Mouse (Mus musculus) ES-Bruce4 (cell line): ENCODE measurements around the gene Tctex1d4.

Experiments
- EP300 ChIP-seq: IDR thresholded peaks from 2 replicates; pipeline ENCODE4 v1.6.1; 2011; ENCODE audit warnings: low read depth, low read length; ENCODE audit not compliant: insufficient read depth
- POLR2A ChIP-seq: IDR thresholded peaks from one replicate; pipeline ENCODE4 v1.8.1; 2011; ENCODE audit warnings: low read length; ENCODE audit not compliant: insufficient read depth

DNA sequence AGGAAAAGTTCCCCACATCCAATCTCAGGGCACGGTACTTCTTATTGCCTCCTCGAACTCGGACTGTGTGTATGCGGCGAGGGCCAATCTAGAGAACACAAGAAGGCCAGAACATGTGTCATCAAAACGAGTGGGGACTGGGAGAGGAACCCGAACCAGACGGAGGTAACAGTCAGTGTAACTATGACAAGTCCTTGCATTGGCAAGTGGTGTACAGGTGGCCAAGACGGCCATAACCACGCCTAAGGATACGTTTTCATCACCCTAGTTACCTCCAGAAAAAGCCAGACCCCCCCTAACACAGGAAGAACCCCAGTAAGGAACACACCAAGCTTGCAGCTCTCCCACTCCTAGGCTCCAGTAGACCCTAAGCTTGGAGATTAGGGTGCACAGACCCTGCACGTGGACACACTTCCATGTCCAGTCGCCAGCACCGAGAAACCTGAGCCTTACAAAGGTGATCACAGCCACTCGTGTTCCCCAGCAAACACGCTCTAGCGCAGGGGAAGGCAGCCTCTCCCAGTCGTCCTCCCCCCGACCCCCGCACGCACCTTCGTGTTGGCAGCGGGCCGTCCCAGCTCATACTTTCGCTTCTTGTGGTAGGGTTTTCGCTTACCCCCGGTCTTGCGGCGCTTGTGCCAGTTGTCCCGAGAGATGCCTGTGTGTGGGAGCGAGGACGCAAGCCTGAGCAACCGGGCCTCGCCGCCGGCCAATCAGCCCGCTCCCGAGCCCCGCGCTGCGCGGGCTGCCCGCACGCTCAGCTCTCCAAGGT is 28.6 kb downstream of the Tctex1d4 start:
- TF ChIP-seq EP300 (no peak), POLR2A (no peak)
